Mouse (Mus musculus): ENCODE measurements around the gene Las1l.
"Not testable (repeated sequence)": the region's sequence is repeated elsewhere in the genome, so short reads cannot be mapped to it uniquely, and the experiment has no call there.

- TF ChIP-seq CTCF (conservative IDR thresholded peaks at IDR 0.05; ENCODE audit: low read length); POU5F1 (IDR thresholded peaks at IDR 0.05; ENCODE audit: borderline replicate concordance, low read length): not testable (repeated sequence)
Observed at GRCm38 (mm10) chrX:95957461-95957860, 699 bp upstream of the Las1l start.

Data from E14TG2a.4 (cell line).